Mouse (Mus musculus) Patski (cell line): Measurements from ENCODE around the gene Cd5. TPM values are rescaled to one million over a fixed set of nuclear protein-coding genes. Genes with fewer than 3 reads are reported as not detected.

Source experiments
- ATAC-seq: fragments of 100-300 bp; one replicate; pipeline ENCODE4 v1.8.0; 2021
- CTCF ChIA-PET: fragments of 350-600 bp; sonication (Branson Sonifier 250); formaldehyde crosslinking; loops from one replicate; lab custom pipeline; 2022; ENCODE audit warnings: inconsistent platforms; lab: Charles Lee
- POLR2A ChIA-PET: fragments of 350-600 bp; sonication (Branson Sonifier 250); formaldehyde crosslinking; loops from one replicate; lab custom pipeline; 2022; ENCODE audit warnings: antibody characterized with exemption, inconsistent platforms; lab: Charles Lee
- DNase-seq: peaks from one replicate; pipeline ENCODE4 v3.0.0-alpha.2; 2011; ENCODE audit warnings: low read depth, low spot score
- H3K27me3 ChIP-seq: fragments of 371-371 bp; one replicate; pipeline ENCODE4 v1.5.1; 2021
- CTCF ChIP-seq: fragments of 100-300 bp; IDR thresholded peaks from one replicate; pipeline ENCODE4 v1.5.1; 2021
- in situ Hi-C: fragments of 300-500 bp; cut with MboI; formaldehyde crosslinking; loops from 3 replicates; pipeline ENCODE4 v1.11.1; 2018; ENCODE audit warnings: low pct_unique_long_range_greater_than_20kb, mixed read lengths
- polyA plus RNA-seq: library from polyadenylated mRNA; unstranded; gene quantifications from one replicate; pipeline ENCODE4 v1.2.3, GENCODE M21; 2021

The Cd5 gene
- polyA plus RNA-seq = not detected

DNA sequence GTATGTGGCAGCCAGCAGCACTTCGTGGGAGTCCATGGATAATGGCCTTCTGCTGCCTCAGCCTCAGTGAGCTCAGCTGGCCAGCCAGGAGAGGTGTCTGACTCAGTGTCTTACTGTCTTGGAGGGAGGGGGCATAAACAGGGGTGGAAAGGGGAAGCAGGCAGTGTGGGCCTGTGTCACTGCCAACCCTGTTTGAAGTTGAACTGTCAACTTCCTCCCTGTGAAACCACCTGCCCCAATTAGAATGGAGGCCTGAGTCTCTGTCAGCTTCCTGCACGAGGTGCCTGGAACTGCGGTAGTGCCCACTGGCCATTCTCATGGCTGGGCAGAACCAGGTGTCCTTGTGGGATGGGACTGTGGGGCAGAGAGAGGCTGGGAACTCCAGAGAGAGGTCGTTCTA, at the start of gene Cd5:
Cd5 (minus strand) TSS at position 192 of the 400 bp plus-strand sequence.
- DNase-seq = no peak
- no peak for ATAC-seq
- ChIA-PET CTCF (no interaction called here), POLR2A (no interaction called here)
- no peaks in the 10 kb centered on the region for H3K27me3 ChIP-seq
- no peak for TF ChIP-seq CTCF
- in situ Hi-C loops = no loop called here

DNA sequence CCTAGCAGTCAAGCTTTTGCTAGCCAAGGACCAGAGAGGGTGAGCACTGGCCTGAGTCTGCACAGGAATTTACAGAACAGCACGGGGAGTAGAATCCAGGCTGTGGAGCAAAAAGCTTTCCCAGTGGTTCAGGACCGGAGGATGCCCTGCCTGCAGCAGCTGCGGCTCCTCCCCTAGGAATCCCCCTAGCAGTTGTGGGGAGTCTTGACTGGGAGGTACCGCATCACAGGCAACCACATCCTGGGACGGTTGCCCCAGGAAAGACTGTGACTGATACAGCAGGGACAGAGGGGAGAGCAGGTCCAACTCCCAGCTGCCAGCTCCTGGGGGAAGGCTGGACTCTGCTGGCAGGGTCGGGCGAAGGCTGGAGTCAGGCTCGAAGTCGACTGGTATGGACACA, 49.4 kb upstream of the Cd5 start:
- POLR2A ChIA-PET = interaction anchor here (1.8 kb wide), 1 partner anchor 9 kb away, joined by 5 read pairs; no protein-coding TSS in a partner anchor
- in situ Hi-C loops = no loop called here

DNA sequence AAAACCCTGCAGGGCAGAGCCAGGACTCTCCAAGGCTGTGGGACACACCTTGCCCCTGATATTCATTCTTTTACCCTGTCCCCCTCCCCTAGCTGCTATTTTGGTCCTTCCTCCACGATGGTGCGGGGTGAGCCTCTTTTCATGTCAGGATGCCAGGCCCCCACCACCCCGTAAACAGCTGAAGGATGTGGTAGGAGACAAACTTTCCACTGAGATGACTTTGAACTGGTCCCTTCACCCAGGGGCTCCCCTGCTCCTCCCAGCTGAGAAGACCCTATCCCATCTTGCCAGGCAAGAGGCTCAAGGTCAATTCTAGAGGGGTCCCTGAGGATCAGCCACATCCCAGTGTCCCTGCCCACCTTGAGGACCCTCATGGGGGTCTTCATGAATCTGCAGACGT, 48.6 kb upstream of the Cd5 start:
- in situ Hi-C loops = no loop called here
- POLR2A ChIA-PET = interaction anchor here (1.0 to 1.8 kb wide), 2 partner anchors 9 to 22 kb away, joined by 3 to 5 read pairs; no protein-coding TSS in a partner anchor

More for the DNA sequence above, 49.4 kb upstream of the Cd5 start:
- CTCF ChIA-PET = interaction anchor here (0.6 to 1.1 kb wide), 2 partner anchors 72 to 796 kb away, joined by 3 read pairs; no protein-coding TSS in a partner anchor
- no peak for ATAC-seq
- H3K27me3 ChIP-seq = no peaks in the 10 kb centered on the region
- DNase-seq = no peak
- no peak for TF ChIP-seq CTCF

DNA sequence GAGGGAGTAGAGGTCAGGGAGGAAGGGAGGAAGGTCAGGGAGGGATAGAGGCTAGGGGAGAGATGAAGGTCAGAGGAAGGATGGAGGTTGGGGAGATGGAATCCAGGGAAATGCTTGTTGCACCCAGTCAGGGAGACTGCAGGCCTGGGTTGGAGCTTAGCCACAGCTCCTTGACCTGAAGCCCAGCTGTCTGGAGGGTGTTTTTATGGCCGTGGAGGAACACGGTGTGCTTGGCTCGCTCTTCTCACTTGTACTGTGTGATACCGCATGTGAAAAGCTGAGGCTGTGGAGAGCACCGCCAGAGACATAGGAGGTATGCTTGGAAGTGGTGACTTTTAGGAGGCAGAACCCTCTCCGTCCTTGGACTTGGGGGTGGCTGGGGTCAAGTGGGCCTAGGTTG, 48.0 kb upstream of the Cd5 start:
- no peak for TF ChIP-seq CTCF
- in situ Hi-C loops = no loop called here
- no peaks in the 10 kb centered on the region for H3K27me3 ChIP-seq
- DNase-seq = no peak
- ChIA-PET POLR2A (interaction anchor here (1.0 to 1.8 kb wide), 2 partner anchors 10 to 23 kb away, joined by 3 to 5 read pairs; no protein-coding TSS in a partner anchor), CTCF (interaction anchor here (1.1 kb wide), 1 partner anchor 77 kb away, joined by 3 read pairs; no protein-coding TSS in a partner anchor)
- no peak for ATAC-seq

More for the DNA sequence above, 48.6 kb upstream of the Cd5 start:
- CTCF ChIA-PET = interaction anchor here (1.1 kb wide), 1 partner anchor 71 kb away, joined by 3 read pairs; no protein-coding TSS in a partner anchor
- no peaks in the 10 kb centered on the region for H3K27me3 ChIP-seq
- ATAC-seq (no peak), DNase-seq (no peak)
- no peak for TF ChIP-seq CTCF

DNA sequence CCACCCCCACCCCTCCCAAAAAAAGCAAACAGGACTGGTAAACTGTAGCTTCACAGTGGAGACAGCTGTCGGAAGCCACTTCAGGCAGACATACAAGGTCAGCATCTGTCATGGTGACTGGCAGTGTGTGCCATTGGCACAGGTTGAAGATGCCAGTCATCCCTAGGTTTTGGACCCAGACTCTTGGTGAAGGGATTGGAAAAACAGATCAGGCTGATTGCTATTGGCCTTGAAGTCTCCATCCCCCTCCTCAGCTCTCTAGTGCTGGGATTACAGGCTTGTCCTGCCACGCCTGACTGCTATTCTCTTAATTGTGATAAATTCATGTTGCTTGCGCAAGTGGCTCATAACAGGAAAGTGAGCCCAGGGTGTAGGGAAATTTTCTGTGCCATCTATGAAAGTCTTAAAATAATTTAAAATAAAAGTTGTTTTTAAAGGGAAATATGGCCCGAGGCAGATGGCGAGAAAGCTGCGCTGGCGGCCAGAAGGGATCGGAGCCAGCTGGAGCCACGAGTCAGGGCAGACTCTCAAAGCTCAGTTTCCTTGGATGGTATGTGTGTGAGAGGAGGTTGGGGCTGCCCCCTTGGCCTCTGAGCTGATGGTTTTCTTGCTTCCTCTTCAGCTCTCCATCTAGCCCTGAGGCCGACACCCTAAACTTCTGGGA, 46.1 kb upstream of the Cd5 start:
- DNase-seq (no peak), ATAC-seq (no peak)
- no peaks in the 10 kb centered on the region for H3K27me3 ChIP-seq
- in situ Hi-C loops = no loop called here
- no peak for TF ChIP-seq CTCF
- ChIA-PET POLR2A (interaction anchor here (0.6 to 0.7 kb wide), 2 partner anchors 64 to 93 kb away, joined by 4 read pairs; no protein-coding TSS in a partner anchor), CTCF (interaction anchor here (1.3 to 1.6 kb wide), 2 partner anchors 12 to 46 kb away, joined by 4 to 5 read pairs; no protein-coding TSS in a partner anchor)

DNA sequence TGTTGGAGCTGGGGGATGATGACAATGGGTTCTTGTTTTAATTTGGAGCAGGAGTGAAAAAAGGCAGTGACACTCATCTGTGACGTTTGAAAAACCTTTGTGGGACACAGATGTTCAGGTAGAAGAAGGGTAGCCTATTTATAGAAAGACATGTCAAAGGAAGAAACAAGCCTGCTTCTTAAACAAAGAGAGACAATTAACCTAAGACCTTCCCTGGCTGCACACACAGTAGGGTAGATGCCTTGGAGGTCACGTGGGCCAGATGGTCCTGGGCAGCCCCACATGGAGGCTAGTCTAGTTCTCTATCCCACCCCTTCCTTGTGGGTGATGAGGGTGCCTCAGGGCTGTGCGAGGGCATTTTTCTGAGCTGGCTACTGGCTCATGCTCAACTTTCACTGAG, 45.3 kb upstream of the Cd5 start:
- CTCF ChIA-PET = interaction anchor here (1.6 kb wide), 1 partner anchor 47 kb away, joined by 4 read pairs; no protein-coding TSS in a partner anchor

GRCm38 (mm10) chr19:10783168-10783567, 44.4 kb upstream of the Cd5 start:
- ChIA-PET POLR2A (no interaction called here), CTCF (interaction anchor here (1.6 kb wide), 1 partner anchor 13 kb away, joined by 9 read pairs; no protein-coding TSS in a partner anchor)
- no peak for TF ChIP-seq CTCF
- DNase-seq (no peak), ATAC-seq (no peak)
- in situ Hi-C loops = no loop called here
- H3K27me3 ChIP-seq = no peaks in the 10 kb centered on the region

More for the DNA sequence above, 45.3 kb upstream of the Cd5 start:
- POLR2A ChIA-PET = interaction anchor here (0.6 kb wide), 1 partner anchor 94 kb away, joined by 4 read pairs; no protein-coding TSS in a partner anchor
- in situ Hi-C loops = no loop called here
- no peaks in the 10 kb centered on the region for H3K27me3 ChIP-seq
- ATAC-seq (no peak), DNase-seq (no peak)
- TF ChIP-seq CTCF = no peak

GRCm38 (mm10) chr19:10781641-10782040, 42.8 kb upstream of the Cd5 start:
- in situ Hi-C loops = no loop called here
- DNase-seq = no peak
- no peak for ATAC-seq
- H3K27me3 ChIP-seq = peaks cover under 1% of the 10 kb centered on the region
- POLR2A ChIA-PET = no interaction called here
- TF ChIP-seq CTCF = no peak
- CTCF ChIA-PET = interaction anchor here (0.8 to 1.6 kb wide), 3 partner anchors 8 to 15 kb away, joined by 3 to 9 read pairs (median 3); no protein-coding TSS in a partner anchor

GRCm38 (mm10) chr19:10776906-10777305, 38.1 kb upstream of the Cd5 start:
- POLR2A ChIA-PET = interaction anchor here (0.6 kb wide), 1 partner anchor 111 kb away, joined by 4 read pairs; no protein-coding TSS in a partner anchor
- peaks cover 6% of the 10 kb centered on the region for H3K27me3 ChIP-seq
- ATAC-seq = no peak
- no peak for DNase-seq
- CTCF ChIA-PET = no interaction called here
- TF ChIP-seq CTCF = no peak
- in situ Hi-C loops = no loop called here

DNA sequence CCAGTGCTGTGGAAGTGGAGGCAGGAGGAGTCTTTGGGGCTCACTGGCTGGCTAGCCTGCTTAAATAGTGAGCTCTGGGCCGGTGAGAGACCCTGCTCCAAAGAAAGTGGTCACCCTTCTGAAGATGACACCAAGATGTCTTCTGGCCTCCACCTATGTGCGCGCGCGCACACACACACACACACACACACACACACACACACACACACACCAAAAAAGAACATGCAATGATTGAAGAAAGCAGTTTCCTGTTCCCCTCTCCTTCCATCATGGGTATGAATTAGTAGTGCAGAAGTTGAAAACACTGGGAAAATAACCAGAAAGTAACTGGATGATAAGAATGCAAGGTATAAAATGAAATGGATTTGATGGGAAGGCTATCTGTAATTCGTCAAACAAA, 35.3 kb upstream of the Cd5 start:
- ATAC-seq = no peak
- no peak for TF ChIP-seq CTCF
- ChIA-PET CTCF (interaction anchor here (1.1 to 1.2 kb wide), 3 partner anchors 8 to 51 kb away, joined by 3 read pairs; no protein-coding TSS in a partner anchor), POLR2A (no interaction called here)
- peaks cover 6% of the 10 kb centered on the region for H3K27me3 ChIP-seq
- DNase-seq = no peak
- in situ Hi-C loops = no loop called here
